Mouse (Mus musculus) lung, postnatal 0 days (tissue): ENCODE data around the gene Steap1. TPM values are rescaled to one million over a fixed set of nuclear protein-coding genes. Genes with fewer than 3 reads are reported as not detected.

Experiments used
- ATAC-seq: fragments of 200-750 bp; cut with Nextera tagmentation; 2 replicates; pipeline ENCODE4 v1.8.0; 2017; ENCODE audit warnings: moderate library complexity
- DNase-seq: peaks from one replicate; pipeline ENCODE4 v3.0.0-alpha.2; 2016; ENCODE audit warnings: low spot score
- H3K27ac ChIP-seq: fragments of 300-500 bp; sonication (generic); 2 replicates; pipeline ENCODE4 v1.5.1; 2014; ENCODE audit warnings: antibody characterized with exemption, mild to moderate bottlenecking, low read length, mixed read lengths
- H3K27me3 ChIP-seq: fragments of 300-500 bp; sonication (generic); replicated peaks from 2 replicates; pipeline ENCODE4 v1.6.1; 2014; ENCODE audit warnings: low read length, mixed read lengths; ENCODE audit not compliant: insufficient read depth
- H3K36me3 ChIP-seq: fragments of 300-500 bp; sonication (generic); 2 replicates; pipeline ENCODE4 v1.6.1; 2014; ENCODE audit warnings: low read length, mixed read lengths; ENCODE audit not compliant: insufficient read depth
- H3K4me1 ChIP-seq: fragments of 300-500 bp; sonication (generic); 2 replicates; pipeline ENCODE4 v1.6.1; 2014; ENCODE audit warnings: antibody characterized with exemption, low read depth, low read length, mixed read lengths; ENCODE audit not compliant: insufficient read depth
- H3K4me2 ChIP-seq: fragments of 300-500 bp; sonication (generic); replicated peaks from 2 replicates; pipeline ENCODE4 v1.6.1; 2014; ENCODE audit warnings: low read depth, mild to moderate bottlenecking, low read length, moderate library complexity, mixed read lengths
- H3K4me3 ChIP-seq: fragments of 300-500 bp; sonication (generic); 2 replicates; pipeline ENCODE4 v1.5.1; 2014; ENCODE audit warnings: low read depth, low read length
- H3K9ac ChIP-seq: fragments of 300-500 bp; sonication (generic); replicated peaks from 2 replicates; pipeline ENCODE4 v1.6.1; 2014; ENCODE audit warnings: low read depth, mild to moderate bottlenecking
- H3K9me3 ChIP-seq: fragments of 300-500 bp; sonication (generic); 2 replicates; pipeline ENCODE4 v1.6.1; 2016; ENCODE audit warnings: low read length, mixed read lengths
- CTCF ChIP-seq: IDR thresholded peaks from 2 replicates; pipeline ENCODE4 v1.5.1; 2016; ENCODE audit warnings: antibody characterized with exemption, mild to moderate bottlenecking
- EP300 ChIP-seq: IDR thresholded peaks from 2 replicates; pipeline ENCODE4 v1.6.1; 2016; ENCODE audit warnings: antibody characterized with exemption, mild to moderate bottlenecking, control low read depth
- WGBS: fragments of 180-500 bp; shearing (Covaris S2); extraction: QIAGEN DNeasy Blood & Tissue Kit; methylation state at CpG from one replicate; pipeline ENCODE4 v1.1.7; 2014; 5-methylcytosine and 5-hydroxymethylcytosine counted together
- polyA plus RNA-seq: library from polyadenylated mRNA; unstranded; fragments of >200 nt; fragmentation: Nextera tagmentation; extraction: Ambion mirVana; gene quantifications from 2 replicates; pipeline ENCODE4 v1.2.1, GENCODE M21; 2015

Gene Steap1
- polyA plus RNA-seq, 1 experiment from 2014 or later = 4.0 TPM

GRCm38 (mm10) chr5:5732858-5733257 lies 16.3 kb downstream of the Steap1 start:
- Histone ChIP-seq H3K4me1 (no peaks in the 10 kb centered on the region), H3K9me3 (no peaks in the 10 kb centered on the region), H3K36me3 (no peaks in the 10 kb centered on the region), H3K27me3 (no peaks in the 10 kb centered on the region), H3K4me2 (no peak overlapping the region), H3K4me3 (no peak overlapping the region), H3K9ac (no peak overlapping the region), H3K27ac (no peak overlapping the region)
- ATAC-seq (no peak), DNase-seq (no peak)
- WGBS = 64% methylated on average over 2 of the region's 2 CpGs
- TF ChIP-seq EP300 (no peak), CTCF (no peak)

GRCm38 (mm10) chr5:5732208-5732607 lies 16.9 kb downstream of the Steap1 start:
- TF ChIP-seq EP300 = no peak
- TF ChIP-seq CTCF = no peak
- no peaks in the 10 kb centered on the region for H3K36me3 ChIP-seq
- no peaks in the 10 kb centered on the region for H3K9me3 ChIP-seq
- DNase-seq = no peak
- no peaks in the 10 kb centered on the region for H3K27me3 ChIP-seq
- no peaks in the 10 kb centered on the region for H3K4me1 ChIP-seq
- H3K27ac ChIP-seq = no peak overlapping the region
- H3K9ac ChIP-seq = no peak overlapping the region
- no peak overlapping the region for H3K4me3 ChIP-seq
- ATAC-seq = no peak
- no peak overlapping the region for H3K4me2 ChIP-seq
- WGBS = 83% methylated on average over 3 of the region's 3 CpGs

GRCm38 (mm10) chr5:5729904-5730303 lies 19.2 kb downstream of the Steap1 start:
- H3K27ac ChIP-seq = no peak overlapping the region
- WGBS = 81% methylated on average over 4 of the region's 4 CpGs
- no peaks in the 10 kb centered on the region for H3K4me1 ChIP-seq
- no peak for TF ChIP-seq CTCF
- no peak for TF ChIP-seq EP300
- no peak overlapping the region for H3K9ac ChIP-seq
- DNase-seq = no peak
- H3K36me3 ChIP-seq = no peaks in the 10 kb centered on the region
- no peak overlapping the region for H3K4me2 ChIP-seq
- no peaks in the 10 kb centered on the region for H3K27me3 ChIP-seq
- no peaks in the 10 kb centered on the region for H3K9me3 ChIP-seq
- H3K4me3 ChIP-seq = no peak overlapping the region
- ATAC-seq = no peak

- Histone ChIP-seq H3K36me3 (no peaks in the 10 kb centered on the region), H3K4me2 (no peak overlapping the region), H3K27me3 (no peaks in the 10 kb centered on the region), H3K27ac (no peak overlapping the region), H3K9ac (no peak overlapping the region), H3K4me3 (no peak overlapping the region), H3K9me3 (no peaks in the 10 kb centered on the region), H3K4me1 (no peaks in the 10 kb centered on the region)
- 86% methylated on average over 7 of the region's 7 CpGs for WGBS
- TF ChIP-seq EP300 (no peak), CTCF (no peak)
- DNase-seq = no peak
- no peak for ATAC-seq
These were observed 26.9 kb downstream of the Steap1 start for GRCm38 (mm10) chr5:5722217-5722616.

GRCm38 (mm10) chr5:5711032-5711431 lies 38.1 kb downstream of the Steap1 start:
- DNase-seq = no peak
- no peak overlapping the region for H3K9ac ChIP-seq

GRCm38 (mm10) chr5:5707341-5708278 lies 41.5 kb downstream of the Steap1 start:
- Histone ChIP-seq H3K9ac (no peak overlapping the region), H3K27me3 (no peaks in the 10 kb centered on the region), H3K27ac (no peak overlapping the region), H3K4me3 (peak overlapping the region; percentile 20; the same call in 1 of the 2 replicates), H3K4me1 (no peaks in the 10 kb centered on the region), H3K4me2 (peak overlapping the region; percentile 37), H3K36me3 (no peaks in the 10 kb centered on the region), H3K9me3 (no peaks in the 10 kb centered on the region)
- DNase-seq (no peak), ATAC-seq (no peak)
- TF ChIP-seq CTCF (no peak), EP300 (no peak)
- WGBS = 51% methylated on average over 13 of the region's 13 CpGs

More at GRCm38 (mm10) chr5:5711032-5711431, 38.1 kb downstream of the Steap1 start:
- no peak overlapping the region for H3K4me2 ChIP-seq
- no peaks in the 10 kb centered on the region for H3K9me3 ChIP-seq
- H3K4me3 ChIP-seq = no peak overlapping the region
- TF ChIP-seq EP300 (no peak), CTCF (no peak)
- H3K4me1 ChIP-seq = no peaks in the 10 kb centered on the region
- H3K27ac ChIP-seq = no peak overlapping the region
- ATAC-seq = no peak
- 65% methylated on average over 4 of the region's 4 CpGs for WGBS
- H3K27me3 ChIP-seq = no peaks in the 10 kb centered on the region
- no peaks in the 10 kb centered on the region for H3K36me3 ChIP-seq
